Mouse (Mus musculus): ENCODE measurements around the gene Ptpro.

GRCm38 (mm10) chr6:137472129-137472528 lies 220.0 kb downstream of the Ptpro start:
- TF ChIP-seq GATA1 (IDR thresholded peaks at IDR 0.05; ENCODE audit: low read length): no peak
- TF ChIP-seq TAL1 (IDR thresholded peaks at IDR 0.05; ENCODE audit: low read length): no peak
